ENCODE assay signal across 8 mouse cellular contexts in the genomic region with DNA sequence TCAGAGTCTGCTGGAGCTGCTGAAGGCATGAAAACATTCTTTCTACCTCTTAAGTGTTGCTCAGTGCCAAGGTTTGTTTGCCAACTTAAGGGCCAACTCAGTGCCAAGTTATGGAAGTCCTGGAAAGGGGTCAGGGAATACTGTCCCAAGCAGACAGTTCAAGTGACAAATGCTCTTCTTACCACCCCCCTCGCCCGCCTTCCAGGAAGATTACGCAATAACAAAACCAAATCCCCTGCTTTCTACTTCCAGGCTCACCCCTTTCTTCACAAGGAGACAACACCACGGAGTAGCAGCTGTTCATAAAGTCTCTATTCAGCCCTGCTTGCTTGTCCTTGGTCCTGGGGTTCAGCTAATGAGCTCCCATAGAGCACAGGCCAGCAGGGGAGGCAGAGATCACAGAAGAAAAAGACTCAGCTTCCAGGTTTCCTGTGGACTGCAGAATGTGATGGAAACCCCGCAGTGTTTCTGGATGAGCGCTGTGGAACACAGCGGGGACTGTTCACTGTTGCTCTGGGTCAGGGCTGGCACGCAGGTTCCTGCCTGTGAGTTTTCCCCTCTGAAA. TPM values are rescaled to one million over a fixed set of nuclear protein-coding genes. Genes with fewer than 3 reads are reported as not detected.
DNase-seq lines count a peak whose midpoint lies in the region; ATAC-seq lines count a peak whose summit lies in the region.

No protein-coding gene starts in this region.

- H3K27me3 ChIP-seq in midbrain, embryonic 15.5 days (replicated peaks), result peaks cover 7% of the 10 kb centered on the region; the same call in 1 of the 2 replicates
- H3K27me3 ChIP-seq in midbrain, embryonic 11.5 days (ENCODE audit: control insufficient read depth, insufficient read depth, low read length), result no peaks in the 10 kb centered on the region; the same call in 1 of the 2 replicates

- no peak overlapping the region for H3K9ac ChIP-seq in midbrain, embryonic 15.5 days
- H3K9ac ChIP-seq in midbrain, embryonic 11.5 days (ENCODE audit: low read length), result no peak overlapping the region

- intact Hi-C loops in heart, postnatal 14 days (cut with DNase I), result no loop called here

- ATAC-seq in midbrain, embryonic 15.5 days (replicated peaks), result peak; percentile 37; the same call in 1 of the 2 replicates
- no peak for ATAC-seq in midbrain, embryonic 11.5 days (ENCODE audit: low FRiP score)
- ATAC-seq in monocyte, adult 5-6 weeks (replicated peaks; ENCODE audit: insufficient number of reproducible peaks, low FRiP score, low TSS enrichment, poor library complexity, severe bottlenecking), result no peak

- peak; percentile 48 for DNase-seq in adrenal gland, postnatal 10 days
- no peak for DNase-seq in adrenal gland, adult 18-20 months (ENCODE audit: low spot score in 2 of 2)
- no peak for DNase-seq in midbrain, embryonic 11.5 days (ENCODE audit: low spot score, missing footprints)
- DNase-seq in heart, postnatal 14 days, result peak; percentile 27 to 50
- DNase-seq in lung, postnatal 4 days, result peak; percentile 64 to 66
- DNase-seq in natural killer cell, adult 2 months (ENCODE audit: low spot score in 2 of 2), result no peak

- no peak overlapping the region for H3K4me3 ChIP-seq in midbrain, embryonic 15.5 days
- no peak overlapping the region for H3K4me3 ChIP-seq in midbrain, embryonic 11.5 days (ENCODE audit: low read depth, low read length)

- no peaks in the 10 kb centered on the region for H3K36me3 ChIP-seq in midbrain, embryonic 15.5 days (replicated peaks)
- H3K36me3 ChIP-seq in midbrain, embryonic 11.5 days (ENCODE audit: control insufficient read depth, insufficient read depth, low read length), result no peaks in the 10 kb centered on the region

- 12% methylated on average over 8 of the region's 8 CpGs for WGBS in midbrain, embryonic 15.5 days
- 13% methylated on average over 8 of the region's 8 CpGs for WGBS in midbrain, embryonic 11.5 days

- no peaks in the 10 kb centered on the region for H3K4me1 ChIP-seq in midbrain, embryonic 15.5 days
- H3K4me1 ChIP-seq in midbrain, embryonic 11.5 days (ENCODE audit: control insufficient read depth, insufficient read depth, low read length), result peaks cover 4% of the 10 kb centered on the region

- no peaks in the 10 kb centered on the region for H3K9me3 ChIP-seq in midbrain, embryonic 15.5 days
- H3K9me3 ChIP-seq in midbrain, embryonic 11.5 days (ENCODE audit: control insufficient read depth, low read length), result no peaks in the 10 kb centered on the region

- H3K4me2 ChIP-seq in midbrain, embryonic 15.5 days, result no peak overlapping the region
- no peak overlapping the region for H3K4me2 ChIP-seq in midbrain, embryonic 11.5 days

- H3K27ac ChIP-seq in midbrain, embryonic 15.5 days, result no peak overlapping the region
- no peak overlapping the region for H3K27ac ChIP-seq in midbrain, embryonic 11.5 days (ENCODE audit: low read depth, low read length)

RNA-seq across cellular contexts. Expression of gene Hopx, which starts 22.9 kb away (rescaled TPM):
- 10 to 100 TPM in 1 of 2 experiments, 1 to 10 TPM in 1; 9.8 to 11.1 TPM for total RNA-seq in adrenal gland, postnatal 10 days (2021)
- 1 to 10 TPM; 2.4 to 3.3 TPM for total RNA-seq in adrenal gland, adult 18-20 months (2021)
- polyA plus RNA-seq in midbrain, embryonic 15.5 days (2015; fragmentation: Nextera tagmentation; extraction: Ambion mirVana), result 0.74 and 0.98 TPM in 2 replicates
- polyA plus RNA-seq in midbrain, embryonic 11.5 days (2014; fragmentation: Nextera tagmentation; extraction: Ambion mirVana), result 0.37 TPM in 1 of 2 replicates, not detected in the other
- 100 to 1,000 TPM; 496 to 513 TPM for total RNA-seq in heart, postnatal 14 days (2021)
- total RNA-seq in monocyte, adult 5-6 weeks (2017), result 29.6 to 53.4 TPM (median 30.5 TPM) in 3 replicates

Comparison
In these comparisons a context has a peak if more than half of its experiments do, and no peak if none do; other contexts are left out.
1. DNase-seq: peak in adrenal gland, postnatal 10 days (single experiment), heart, postnatal 14 days (2 of 2) and lung, postnatal 4 days (2 of 2); none in adrenal gland, adult 18-20 months (0 of 2), midbrain, embryonic 11.5 days (single experiment) and natural killer cell, adult 2 months (0 of 2).